Mouse (Mus musculus) liver, embryonic 16.5 days (tissue): ENCODE measurements around the gene Rabl6. TPM values are rescaled to one million over a fixed set of nuclear protein-coding genes. Genes with fewer than 3 reads are reported as not detected.

Experiments
- ATAC-seq: fragments of 200-750 bp; cut with Nextera tagmentation; 2 replicates; pipeline ENCODE4 v1.8.0; 2017; ENCODE audit warnings: low read depth, mild to moderate bottlenecking, moderate number of reproducible peaks, moderate library complexity
- H3K27ac ChIP-seq: fragments of 300-500 bp; sonication (generic); 2 replicates; pipeline ENCODE4 v1.5.1; 2014; ENCODE audit warnings: mild to moderate bottlenecking, low read length
- H3K27me3 ChIP-seq: fragments of 300-500 bp; sonication (generic); 2 replicates; pipeline ENCODE4 v1.6.1; 2014; ENCODE audit warnings: low read depth, low read length, mixed read lengths; ENCODE audit not compliant: control insufficient read depth, insufficient read depth
- H3K36me3 ChIP-seq: fragments of 300-500 bp; sonication (generic); 2 replicates; pipeline ENCODE4 v1.6.1; 2014; ENCODE audit warnings: mild to moderate bottlenecking; ENCODE audit not compliant: control insufficient read depth, insufficient read depth
- H3K4me1 ChIP-seq: fragments of 300-500 bp; sonication (generic); 2 replicates; pipeline ENCODE4 v1.6.1; 2014; ENCODE audit warnings: low read depth, low read length, mixed read lengths; ENCODE audit not compliant: control insufficient read depth
- H3K4me2 ChIP-seq: fragments of 300-500 bp; sonication (generic); 2 replicates; pipeline ENCODE4 v1.6.1; 2014; ENCODE audit warnings: low read depth, low read length, mixed read lengths
- H3K4me3 ChIP-seq: fragments of 300-500 bp; sonication (generic); 2 replicates; pipeline ENCODE4 v1.5.1; 2014; ENCODE audit warnings: low read depth, mild to moderate bottlenecking, low read length
- H3K9ac ChIP-seq: fragments of 300-500 bp; sonication (generic); 2 replicates; pipeline ENCODE4 v1.6.1; 2014; ENCODE audit warnings: low read depth, low read length
- H3K9me3 ChIP-seq: fragments of 300-500 bp; sonication (generic); replicated peaks from 2 replicates; pipeline ENCODE4 v1.6.1; 2016; ENCODE audit warnings: low read length; ENCODE audit not compliant: control insufficient read depth
- WGBS: fragments of 180-500 bp; shearing (Covaris S2); extraction: QIAGEN DNeasy Blood & Tissue Kit; methylation state at CpG from one replicate; pipeline ENCODE4 v1.1.7; 2014; ENCODE audit not compliant: insufficient replicate concordance; 5-methylcytosine and 5-hydroxymethylcytosine counted together
- polyA plus RNA-seq: library from polyadenylated mRNA; unstranded; fragments of >200 nt; fragmentation: Nextera tagmentation; extraction: Ambion mirVana; gene quantifications from 2 replicates; pipeline ENCODE4 v1.2.1, GENCODE M21; 2015

Gene Rabl6
- polyA plus RNA-seq, 1 experiment from 2014 or later = 19.9 TPM

DNA sequence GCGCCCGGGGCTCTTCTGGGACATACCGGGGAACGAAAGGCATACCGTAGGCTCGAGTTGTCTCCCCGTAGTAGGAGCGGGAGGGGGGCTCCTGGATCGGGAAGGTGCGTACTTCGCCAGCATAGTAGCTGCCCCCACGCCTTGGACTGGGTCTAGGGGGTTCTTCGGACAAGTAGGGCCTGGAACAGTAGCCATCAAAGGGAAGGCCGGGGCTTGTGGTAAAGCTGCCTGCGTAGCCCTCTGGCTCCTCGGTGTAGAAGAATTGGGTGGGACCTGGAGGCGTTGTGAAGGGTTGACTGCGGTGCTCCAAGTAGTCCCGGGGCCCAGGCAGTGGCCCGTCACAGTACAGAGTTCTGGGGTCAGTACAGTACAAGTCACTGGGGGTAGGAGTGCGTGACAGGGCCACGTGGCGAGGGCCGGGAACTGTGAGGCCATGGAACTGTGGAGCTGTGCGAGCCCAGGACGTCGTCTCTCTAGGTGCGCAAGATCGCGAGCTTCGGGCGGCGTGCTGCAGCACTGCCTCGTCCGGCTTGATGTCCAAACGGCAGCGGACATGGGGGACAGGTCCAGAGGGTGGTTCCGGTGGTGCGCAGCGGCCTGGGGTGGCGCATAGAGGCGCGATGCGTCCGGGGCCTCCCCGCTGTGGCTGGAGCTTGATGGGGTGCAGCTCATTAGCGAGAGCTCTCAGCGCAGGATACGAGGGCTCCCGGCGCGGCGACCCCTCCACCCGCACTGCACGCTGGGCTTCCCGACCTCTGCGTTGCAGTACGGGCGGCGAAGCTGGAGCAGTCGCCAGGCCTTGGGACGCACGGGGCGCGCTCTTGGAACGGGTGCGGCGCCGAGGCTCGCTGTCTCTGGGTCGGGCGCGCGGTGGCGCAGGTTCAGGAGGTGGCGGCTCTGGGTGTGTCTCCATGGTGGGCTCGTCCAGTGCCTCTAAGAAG lies 29.3 kb downstream of the Rabl6 start:
- no peak overlapping the region for H3K9ac ChIP-seq
- no peaks in the 10 kb centered on the region for H3K9me3 ChIP-seq
- ATAC-seq = no peak
- WGBS = 5% methylated on average over 71 of the region's 77 CpGs
- no peak overlapping the region for H3K27ac ChIP-seq
- H3K27me3 ChIP-seq = peaks cover 59% of the 10 kb centered on the region
- no peak overlapping the region for H3K4me3 ChIP-seq
- peaks cover 51% of the 10 kb centered on the region for H3K4me1 ChIP-seq
- H3K4me2 ChIP-seq = no peak overlapping the region
- H3K36me3 ChIP-seq = no peaks in the 10 kb centered on the region

- WGBS = 5% methylated on average over 75 of the region's 75 CpGs
- Histone ChIP-seq H3K27me3 (peaks cover 59% of the 10 kb centered on the region), H3K36me3 (no peaks in the 10 kb centered on the region), H3K4me1 (peaks cover 58% of the 10 kb centered on the region), H3K4me3 (peak overlapping the region; percentile 19; the same call in 1 of the 2 replicates), H3K4me2 (peak overlapping the region; percentile 30; the same call in 1 of the 2 replicates), H3K9ac (no peak overlapping the region), H3K27ac (no peak overlapping the region), H3K9me3 (no peaks in the 10 kb centered on the region)
- no peak for ATAC-seq
Measured at GRCm38 (mm10) chr2:25577951-25578795, 30.1 kb downstream of the Rabl6 start.

DNA sequence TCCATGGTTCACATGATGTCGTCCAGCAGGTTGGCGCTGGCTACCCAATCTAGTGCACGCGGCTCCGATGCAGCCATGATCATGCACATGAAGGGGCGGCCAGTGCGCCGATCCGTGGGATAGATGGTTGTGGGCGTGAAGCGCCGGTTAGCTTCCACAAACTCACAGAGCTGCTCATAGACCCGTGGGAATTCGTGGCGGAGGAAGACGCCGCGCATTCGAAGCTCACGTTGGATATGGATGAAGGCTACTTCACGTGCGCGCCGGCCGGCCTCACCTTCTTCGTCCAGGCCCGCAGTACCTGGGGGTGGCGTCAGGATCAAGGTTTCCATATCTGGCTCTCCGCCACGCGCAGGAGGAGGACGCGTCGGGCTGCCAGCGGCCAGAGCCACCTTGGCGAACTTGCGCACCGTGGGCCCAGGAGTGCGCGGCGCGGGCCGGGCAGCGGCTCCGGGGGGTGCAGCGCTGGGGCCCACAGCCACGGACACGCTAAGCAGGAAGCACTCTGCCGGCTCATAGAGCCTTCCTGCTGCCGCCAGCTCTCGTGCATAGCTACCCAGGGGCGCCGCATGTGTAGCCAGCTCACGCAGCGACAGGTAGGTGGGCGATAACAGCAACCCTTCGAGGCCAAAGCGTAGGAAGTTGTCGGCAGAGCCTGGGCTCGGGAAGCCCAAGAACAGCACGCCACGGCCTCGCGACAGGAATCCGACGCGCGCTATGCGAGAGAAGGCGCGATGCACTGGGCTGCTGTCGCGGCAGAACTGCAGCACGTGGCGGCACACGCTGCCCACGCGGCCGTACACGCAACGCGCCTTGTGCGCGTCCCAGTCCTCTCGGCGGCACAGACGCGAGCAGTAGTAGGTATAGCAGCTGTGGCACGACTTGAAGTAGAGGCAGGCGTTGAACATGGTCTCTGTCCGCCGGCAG lies 31.1 kb downstream of the Rabl6 start:
- WGBS = 18% methylated on average over 92 of the region's 92 CpGs
- ATAC-seq = no peak
- H3K27me3 ChIP-seq = peaks cover 59% of the 10 kb centered on the region
- no peak overlapping the region for H3K27ac ChIP-seq
- H3K4me2 ChIP-seq = 0 out of 2 replicates have a peak overlapping the region, but pooled peaks have one; percentile 30
- peak overlapping the region; percentile 19; the same call in 1 of the 2 replicates for H3K4me3 ChIP-seq
- no peaks in the 10 kb centered on the region for H3K36me3 ChIP-seq
- no peaks in the 10 kb centered on the region for H3K9me3 ChIP-seq
- H3K9ac ChIP-seq = no peak overlapping the region
- peaks cover 57% of the 10 kb centered on the region for H3K4me1 ChIP-seq

GRCm38 (mm10) chr2:25576028-25576850 lies 32.1 kb downstream of the Rabl6 start:
- H3K4me1 ChIP-seq = peaks cover 49% of the 10 kb centered on the region
- peaks cover 57% of the 10 kb centered on the region for H3K27me3 ChIP-seq
- peak overlapping the region; percentile 88; the same call in 1 of the 2 replicates for H3K4me2 ChIP-seq
- ATAC-seq = no peak
- no peaks in the 10 kb centered on the region for H3K36me3 ChIP-seq
- H3K27ac ChIP-seq = no peak overlapping the region
- H3K9ac ChIP-seq = no peak overlapping the region
- WGBS = 72% methylated on average over 16 of the region's 16 CpGs
- no peaks in the 10 kb centered on the region for H3K9me3 ChIP-seq
- no peak overlapping the region for H3K4me3 ChIP-seq

- Histone ChIP-seq H3K9me3 (no peaks in the 10 kb centered on the region), H3K27ac (0 out of 2 replicates have a peak overlapping the region, but pooled peaks have one; percentile 9), H3K4me1 (peaks cover 42% of the 10 kb centered on the region), H3K9ac (peak overlapping the region; percentile 62), H3K4me3 (peak overlapping the region; percentile 72), H3K27me3 (peaks cover 50% of the 10 kb centered on the region), H3K4me2 (peak overlapping the region; percentile 88), H3K36me3 (no peaks in the 10 kb centered on the region)
- ATAC-seq = no peak
- WGBS = 18% methylated on average over 21 of the region's 21 CpGs
Measured at GRCm38 (mm10) chr2:25575432-25576027, 32.8 kb downstream of the Rabl6 start.

DNA sequence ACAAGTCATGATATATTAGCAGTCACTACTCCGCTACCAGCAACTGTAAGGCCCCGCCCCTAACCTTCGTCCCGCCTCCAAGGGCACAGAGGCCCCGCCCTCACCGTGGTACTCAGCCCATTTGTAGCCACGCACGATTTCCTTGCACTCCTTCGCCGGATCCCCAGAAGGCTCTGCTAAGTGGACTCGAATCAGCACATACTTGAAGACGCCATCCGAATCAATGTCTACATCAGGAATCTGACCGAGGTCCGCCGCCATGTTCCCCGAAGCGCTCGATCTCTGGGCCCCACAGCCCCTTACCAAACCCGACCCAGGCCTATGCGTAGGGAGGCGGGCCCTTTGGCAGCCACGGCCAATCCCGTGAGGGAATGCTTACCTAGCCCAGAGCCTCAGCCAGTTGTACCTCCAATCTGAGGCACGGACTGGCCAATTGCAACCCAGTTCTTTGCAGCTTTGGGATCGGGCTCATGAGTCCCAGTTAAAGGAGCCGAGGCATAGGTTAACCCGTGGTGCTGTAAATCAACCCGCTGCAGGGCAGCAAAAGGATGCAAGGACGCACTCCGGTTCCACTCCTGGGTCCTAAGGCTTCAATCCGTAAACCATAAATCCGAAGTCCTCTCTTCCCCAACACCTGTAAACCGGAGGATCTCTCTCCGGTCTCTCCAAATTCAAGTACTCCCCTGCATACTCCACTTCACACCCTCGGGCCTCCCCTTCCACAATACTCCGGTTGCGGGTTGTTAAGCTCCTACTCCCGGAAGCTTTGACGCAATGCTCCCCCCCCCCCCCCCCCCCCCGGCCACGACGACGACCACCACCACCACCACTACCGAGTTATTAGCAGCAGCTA lies 33.5 kb downstream of the Rabl6 start, which contains the start of the genes Mamdc4 and Phpt1:
Gene Mamdc4 (minus strand): TSS at position 267 of the 853 bp plus-strand sequence.
Gene Phpt1 (minus strand): TSS at position 646 of the 853 bp plus-strand sequence.
- under 1% methylated on average over 42 of the region's 45 CpGs for WGBS
- ATAC-seq = peak; percentile 95
- Histone ChIP-seq H3K27ac (peak within 1 kb of the TSS; percentile 81), H3K9me3 (no peaks in the 10 kb centered on the region), H3K4me2 (peak within 1 kb of the TSS; percentile 88), H3K36me3 (no peaks in the 10 kb centered on the region), H3K27me3 (peaks cover 43% of the 10 kb centered on the region), H3K4me3 (peak within 1 kb of the TSS; percentile 72), H3K4me1 (peaks cover 37% of the 10 kb centered on the region), H3K9ac (peak within 1 kb of the TSS; percentile 65)

DNA sequence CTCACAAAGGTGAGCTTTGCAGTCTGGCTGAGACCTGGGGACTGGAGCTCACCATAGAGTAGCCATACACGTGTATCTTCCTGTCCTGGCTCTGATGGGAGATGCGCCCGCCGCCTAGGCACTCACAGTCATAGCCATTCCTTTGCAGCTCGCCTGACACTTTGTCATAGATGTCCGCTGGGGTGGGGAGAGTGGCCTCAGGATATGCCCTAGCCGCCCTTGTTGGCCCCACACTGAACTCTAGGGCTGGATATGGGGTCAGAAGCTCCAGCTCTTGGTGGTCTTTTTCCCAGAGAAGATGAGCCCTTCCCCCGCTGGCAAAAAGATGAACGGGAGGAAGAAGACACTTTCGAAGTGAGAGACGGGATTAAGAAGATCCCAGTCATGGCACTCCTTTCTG lies 34.2 kb downstream of the Rabl6 start:
- Histone ChIP-seq H3K36me3 (no peaks in the 10 kb centered on the region), H3K9me3 (no peaks in the 10 kb centered on the region), H3K4me2 (peak overlapping the region; percentile 88), H3K27ac (peak overlapping the region; percentile 23; the same call in 1 of the 2 replicates), H3K27me3 (peaks cover 36% of the 10 kb centered on the region), H3K9ac (peak overlapping the region; percentile 65), H3K4me3 (peak overlapping the region; percentile 72), H3K4me1 (peaks cover 31% of the 10 kb centered on the region)
- no peak for ATAC-seq
- 15% methylated on average over 11 of the region's 11 CpGs for whole genome bisulfite sequencing
